Mouse (Mus musculus): Measurements from ENCODE around the gene Hs2st1.

GRCm38 (mm10) chr3:144379801-144380200, 190.2 kb downstream of the Hs2st1 start:
- no peak for TF ChIP-seq CTCF (IDR thresholded peaks at IDR 0.05; ENCODE audit: low read depth)
- no peak for TF ChIP-seq EP300 (optimal IDR thresholded peaks at IDR 0.05)

Data from stomach, postnatal 0 days (tissue).